Mouse (Mus musculus) olfactory bulb, adult 2 months (tissue): ENCODE data around the gene Gnb2. TPM values are rescaled to one million over a fixed set of nuclear protein-coding genes. Genes with fewer than 3 reads are reported as not detected.

Experiments used
- H3K27ac ChIP-seq: fragments of 200-500 bp; 2 replicates; pipeline ENCODE4 v1.5.1; 2012; ENCODE audit warnings: low read depth, low read length; ENCODE audit not compliant: insufficient read depth
- H3K4me1 ChIP-seq: fragments of 200-500 bp; 2 replicates; pipeline ENCODE4 v1.6.1; 2012; ENCODE audit warnings: low read length; ENCODE audit not compliant: control insufficient read depth, insufficient read depth
- H3K4me3 ChIP-seq: fragments of 200-500 bp; 2 replicates; pipeline ENCODE4 v1.5.1; 2012; ENCODE audit warnings: mild to moderate bottlenecking, low read depth, low read length, moderate library complexity; ENCODE audit not compliant: insufficient read depth
- CTCF ChIP-seq: fragments of 200-500 bp; IDR thresholded peaks from 2 replicates; pipeline ENCODE4 v1.5.1; 2012; ENCODE audit warnings: low read depth, mild to moderate bottlenecking, low read length, moderate library complexity; ENCODE audit not compliant: insufficient read depth
- POLR2A ChIP-seq: fragments of 200-500 bp; IDR thresholded peaks from 2 replicates; pipeline ENCODE4 v1.6.1; 2012; ENCODE audit warnings: mild to moderate bottlenecking, low read depth, low read length, moderate library complexity; ENCODE audit not compliant: insufficient read depth
- WGBS: fragments of 180-500 bp; shearing (Covaris S2); methylation state at CpG from one replicate; pipeline ENCODE4 v1.1.7; 2018; 5-methylcytosine and 5-hydroxymethylcytosine counted together
- polyA plus RNA-seq: library from polyadenylated mRNA; stranded (reverse); fragments of >200 nt; gene quantifications from 2 replicates; pipeline ENCODE4 v1.2.4, GENCODE M21; 2012; ENCODE audit warnings: low replicate concordance; ENCODE audit not compliant: missing spikeins, insufficient read depth, insufficient read length

The Gnb2 gene
- not detected in 2 replicates for polyA plus RNA-seq

- WGBS = under 1% methylated on average over 40 of the region's 40 CpGs
- Histone ChIP-seq H3K27ac (peak within 1 kb of the TSS; percentile 100), H3K4me3 (peak within 1 kb of the TSS; percentile 99), H3K4me1 (peaks cover 20% of the 10 kb centered on the region)
- TF ChIP-seq POLR2A = peak; percentile 77
- no peak for TF ChIP-seq CTCF
Observed at GRCm38 (mm10) chr5:137533117-137533827, at the start of gene Gnb2, which contains the start of gene Epo. Gene Gnb2 (minus strand): TSS chr5:137533510. Gene Epo (minus strand): TSS chr5:137533242.

- no peak overlapping the region for H3K27ac ChIP-seq
- 59% methylated on average over 8 of the region's 8 CpGs for WGBS
- peak overlapping the region; percentile 42; the same call in 1 of the 2 replicates for H3K4me3 ChIP-seq
- H3K4me1 ChIP-seq = peaks cover 11% of the 10 kb centered on the region
- TF ChIP-seq POLR2A (no peak), CTCF (no peak)
Observed at GRCm38 (mm10) chr5:137582702-137583101, 49.4 kb upstream of the Gnb2 start.

- H3K4me3 ChIP-seq = no peak overlapping the region
- peaks cover 11% of the 10 kb centered on the region for H3K4me1 ChIP-seq
- no peak overlapping the region for H3K27ac ChIP-seq
- 89% methylated on average over 6 of the region's 6 CpGs for WGBS
- TF ChIP-seq CTCF = no peak
- TF ChIP-seq POLR2A = no peak
Observed at GRCm38 (mm10) chr5:137580246-137580645, 46.9 kb upstream of the Gnb2 start.

DNA sequence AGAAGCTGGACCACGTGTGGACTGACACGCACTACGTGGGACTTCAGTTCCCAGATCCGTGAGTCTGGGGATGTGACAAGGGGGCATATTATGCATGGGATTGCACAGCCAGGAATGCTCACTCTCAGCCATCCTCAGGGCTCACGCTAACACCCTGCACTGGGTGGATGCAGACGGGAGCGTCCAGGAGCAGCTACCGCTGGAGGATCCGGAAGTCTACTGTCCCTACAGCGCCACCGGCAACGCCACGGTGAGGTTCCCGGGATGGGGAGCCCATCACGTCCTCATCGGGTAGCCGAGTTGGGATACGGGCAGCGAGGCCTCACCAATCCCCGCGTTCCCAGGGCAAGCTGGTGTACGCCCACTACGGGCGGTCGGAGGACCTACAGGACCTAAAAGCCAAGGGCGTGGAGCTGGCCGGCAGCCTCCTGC lies 41.2 kb upstream of the Gnb2 start:
- no peak for TF ChIP-seq POLR2A
- TF ChIP-seq CTCF = no peak
- no peak overlapping the region for H3K27ac ChIP-seq
- 9% methylated on average over 27 of the region's 27 CpGs for WGBS
- H3K4me3 ChIP-seq = peak overlapping the region; percentile 30
- peaks cover 7% of the 10 kb centered on the region; the same call in 1 of the 2 replicates for H3K4me1 ChIP-seq

DNA sequence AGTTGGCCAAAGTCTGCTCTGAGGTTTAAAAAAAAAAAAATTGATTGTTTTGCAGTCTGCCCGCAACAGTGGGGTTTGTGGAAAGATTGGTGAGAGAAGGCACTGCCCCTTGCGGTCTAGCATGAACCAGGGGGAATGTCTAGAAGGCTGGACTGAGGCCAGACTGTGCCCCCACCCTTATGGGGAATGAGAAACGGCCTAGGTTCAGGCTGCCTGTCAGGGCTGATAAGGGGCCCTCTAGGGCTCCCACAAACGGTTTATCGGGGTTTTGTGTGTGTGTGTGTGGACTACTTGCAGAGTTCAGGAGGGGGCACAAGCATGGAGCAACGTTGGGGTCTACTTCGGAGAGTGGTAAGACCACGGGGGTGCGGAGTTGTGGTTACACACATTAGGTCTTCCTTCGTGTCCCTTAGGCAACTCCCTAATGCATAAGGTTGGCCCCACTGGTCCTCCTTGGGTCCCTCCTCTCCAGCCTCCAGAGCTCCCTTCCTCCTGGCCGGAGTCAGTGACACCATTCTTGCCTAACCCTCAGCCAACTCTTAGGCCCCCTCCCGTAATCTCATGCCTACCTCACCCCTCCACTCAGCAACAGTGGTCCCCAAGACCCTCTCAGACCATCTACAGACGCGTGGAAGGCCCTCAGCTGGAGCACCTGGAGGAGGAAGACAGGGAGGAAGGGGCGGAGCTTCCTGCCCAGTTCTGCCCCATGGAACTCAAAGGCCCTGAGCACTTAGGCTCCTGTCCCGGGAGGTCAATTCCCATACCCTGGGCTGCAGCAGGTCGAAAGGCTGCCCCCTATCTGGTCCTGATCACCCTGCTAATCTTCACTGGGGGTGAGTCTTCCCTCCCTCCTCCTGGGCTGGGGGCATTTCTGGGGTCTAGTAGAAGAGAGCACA lies 37.6 kb upstream of the Gnb2 start:
- TF ChIP-seq POLR2A (no peak), CTCF (no peak)
- 82% methylated on average over 17 of the region's 17 CpGs for WGBS

GRCm38 (mm10) chr5:137570181-137570580 lies 36.9 kb upstream of the Gnb2 start:
- H3K27ac ChIP-seq = no peak overlapping the region
- 53% methylated on average over 7 of the region's 7 CpGs for WGBS
- peaks cover 7% of the 10 kb centered on the region; the same call in 1 of the 2 replicates for H3K4me1 ChIP-seq
- H3K4me3 ChIP-seq = no peak overlapping the region
- TF ChIP-seq CTCF (no peak), POLR2A (no peak)

More for the DNA sequence above, 37.6 kb upstream of the Gnb2 start:
- H3K27ac ChIP-seq = no peak overlapping the region
- H3K4me3 ChIP-seq = no peak overlapping the region
- peaks cover 7% of the 10 kb centered on the region; the same call in 1 of the 2 replicates for H3K4me1 ChIP-seq

DNA sequence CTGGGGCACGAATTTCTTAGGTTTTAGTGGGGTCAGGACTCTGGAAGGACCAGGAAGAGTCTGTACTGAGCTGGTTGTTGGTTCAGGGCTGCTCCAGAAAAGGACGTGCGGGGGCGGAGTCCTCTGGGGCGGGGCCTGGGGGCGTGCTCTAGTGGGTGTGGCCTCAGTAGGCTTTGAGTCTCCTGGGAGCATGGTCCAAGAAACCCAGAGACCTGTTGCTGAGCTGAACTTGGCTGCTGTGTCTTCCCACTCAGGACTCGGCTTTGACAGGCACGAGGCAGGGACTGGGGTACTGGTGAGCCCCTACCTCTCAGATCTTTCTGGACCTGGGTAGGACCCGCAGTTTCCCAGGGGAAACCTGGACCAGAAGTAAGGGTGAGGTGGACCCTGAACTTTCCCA lies 36.4 kb upstream of the Gnb2 start, which contains the start of gene Tfr2:
TSS of gene Tfr2 (plus strand) at position 176 of the 400 bp plus-strand sequence.
- peaks cover 6% of the 10 kb centered on the region; the same call in 1 of the 2 replicates for H3K4me1 ChIP-seq
- H3K27ac ChIP-seq = no peak within 1 kb of the TSS
- TF ChIP-seq POLR2A (no peak), CTCF (no peak)
- 39% methylated on average over 9 of the region's 9 CpGs for WGBS
- H3K4me3 ChIP-seq = no peak within 1 kb of the TSS

DNA sequence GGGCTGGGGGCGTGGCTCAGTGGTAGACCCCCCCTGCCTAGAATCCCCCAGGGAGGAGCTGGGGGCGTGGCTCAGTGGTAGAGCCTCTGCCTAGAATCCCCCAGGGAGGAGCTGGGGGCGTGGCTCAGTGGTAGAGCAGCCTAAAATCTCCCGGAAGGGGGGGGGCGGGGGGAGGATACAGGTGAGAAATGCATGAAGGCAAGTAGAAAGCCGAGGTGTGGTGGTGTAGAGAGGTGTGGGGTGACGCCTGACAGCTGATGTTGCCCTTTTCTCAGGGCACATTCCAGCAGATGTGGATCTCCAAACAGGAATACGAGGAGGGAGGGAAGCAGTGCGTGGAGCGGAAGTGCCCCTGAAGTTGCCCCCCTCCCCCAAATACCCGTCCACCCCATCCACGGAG lies 35.7 kb upstream of the Gnb2 start:
- Histone ChIP-seq H3K4me1 (no peaks in the 10 kb centered on the region), H3K4me3 (no peak overlapping the region), H3K27ac (no peak overlapping the region)
- no peak for TF ChIP-seq POLR2A
- TF ChIP-seq CTCF = no peak
- 68% methylated on average over 12 of the region's 12 CpGs for WGBS
